Mouse (Mus musculus): Measurements from ENCODE around the gene Yif1a. TPM values are rescaled to one million over a fixed set of nuclear protein-coding genes. Genes with fewer than 3 reads are reported as not detected.

Yif1a gene
- polyA plus RNA-seq, 1 experiment from 2014 or later, result 129 TPM

- Histone ChIP-seq H3K27me3 (ENCODE audit: insufficient read depth, low read length) (no peaks in the 10 kb centered on the region), H3K36me3 (ENCODE audit: insufficient read depth, low read length) (0 out of 2 replicates have a peak, but pooled peaks cover 24% of the 10 kb centered on the region), H3K9ac (ENCODE audit: low read depth, low read length) (no peak overlapping the region), H3K4me2 (ENCODE audit: low read length) (no peak overlapping the region), H3K4me3 (replicated peaks; ENCODE audit: low read depth, low read length) (no peak overlapping the region), H3K27ac (no peak overlapping the region), H3K9me3 (replicated peaks; ENCODE audit: low read length) (no peaks in the 10 kb centered on the region), H3K4me1 (replicated peaks; ENCODE audit: insufficient read depth, low read length) (peaks cover 12% of the 10 kb centered on the region)
- TF ChIP-seq CTCF (IDR thresholded peaks at IDR 0.05; ENCODE audit: low read depth), result no peak
- 82% methylated on average over 4 of the region's 4 CpGs for WGBS
- no peak for ATAC-seq (replicated peaks; ENCODE audit: low FRiP score, low read depth)
- no peak for DNase-seq (ENCODE audit: low spot score)
These were observed 42.8 kb upstream of the Yif1a start for GRCm38 (mm10) chr19:5045531-5045930.

DNA sequence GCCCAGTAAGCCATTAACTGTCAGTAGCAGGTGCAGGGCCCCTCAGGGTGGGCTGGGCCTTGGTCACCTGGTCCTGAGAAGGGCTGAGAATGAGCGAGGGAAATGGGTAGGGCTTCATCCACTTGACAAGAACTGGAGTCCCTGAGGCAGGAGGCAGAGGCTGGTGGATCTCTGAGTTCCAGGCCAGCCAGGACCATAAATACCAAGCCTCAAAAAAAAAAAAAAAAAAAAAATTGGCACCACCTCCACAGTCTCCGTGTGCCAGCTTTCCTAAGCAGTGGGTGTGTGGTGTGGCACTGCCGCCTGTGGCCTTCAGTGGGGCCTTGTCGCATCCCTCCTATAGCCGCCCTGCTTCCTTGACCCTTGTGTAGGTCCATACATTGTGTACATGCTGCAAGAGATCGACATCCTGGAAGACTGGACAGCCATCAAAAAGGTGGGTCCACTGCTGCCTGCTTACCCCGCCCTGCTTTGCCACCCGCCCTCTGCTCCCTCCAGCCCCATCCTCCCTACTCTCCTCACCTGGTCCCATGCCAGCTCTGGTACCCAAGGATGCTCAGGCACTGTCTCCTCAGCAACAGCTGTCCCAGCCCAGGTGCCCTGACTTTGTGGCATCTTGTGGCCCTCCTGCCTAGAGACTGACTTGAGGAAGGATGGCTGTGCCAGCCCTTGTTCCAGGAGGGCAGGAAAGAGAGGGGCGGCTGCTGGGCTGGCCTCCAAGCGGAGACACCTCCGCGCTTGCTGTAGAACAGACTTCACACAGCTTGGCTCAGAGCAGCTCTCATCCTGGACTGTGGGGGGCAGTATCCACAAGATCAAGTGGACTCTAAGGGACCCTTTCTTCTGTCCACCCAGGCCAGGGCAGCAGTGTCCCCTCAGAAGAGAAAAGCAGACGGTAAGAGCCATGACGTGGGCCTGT, 39.9 kb upstream of the Yif1a start:
- Histone ChIP-seq H3K27me3 (ENCODE audit: insufficient read depth, low read length) (no peaks in the 10 kb centered on the region), H3K27ac (no peak overlapping the region), H3K9me3 (replicated peaks; ENCODE audit: low read length) (no peaks in the 10 kb centered on the region), H3K4me3 (replicated peaks; ENCODE audit: low read depth, low read length) (no peak overlapping the region), H3K36me3 (ENCODE audit: insufficient read depth, low read length) (0 out of 2 replicates have a peak, but pooled peaks cover 24% of the 10 kb centered on the region), H3K4me2 (ENCODE audit: low read length) (no peak overlapping the region), H3K4me1 (replicated peaks; ENCODE audit: insufficient read depth, low read length) (peaks cover 16% of the 10 kb centered on the region), H3K9ac (ENCODE audit: low read depth, low read length) (no peak overlapping the region)
- 0 out of 2 replicates have a peak, but pooled peaks have one; percentile 14 for TF ChIP-seq CTCF (IDR thresholded peaks at IDR 0.05; ENCODE audit: low read depth)
- 84% methylated on average over 14 of the region's 14 CpGs for WGBS
- DNase-seq (ENCODE audit: low spot score), result no peak
- ATAC-seq (replicated peaks; ENCODE audit: low FRiP score, low read depth), result no peak

- Histone ChIP-seq H3K4me2 (ENCODE audit: low read length) (no peak overlapping the region), H3K27me3 (ENCODE audit: insufficient read depth, low read length) (no peaks in the 10 kb centered on the region), H3K9me3 (replicated peaks; ENCODE audit: low read length) (no peaks in the 10 kb centered on the region), H3K36me3 (ENCODE audit: insufficient read depth, low read length) (0 out of 2 replicates have a peak, but pooled peaks cover 22% of the 10 kb centered on the region), H3K27ac (no peak overlapping the region), H3K9ac (ENCODE audit: low read depth, low read length) (no peak overlapping the region), H3K4me3 (replicated peaks; ENCODE audit: low read depth, low read length) (no peak overlapping the region), H3K4me1 (replicated peaks; ENCODE audit: insufficient read depth, low read length) (peaks cover 16% of the 10 kb centered on the region)
- no peak for TF ChIP-seq CTCF (IDR thresholded peaks at IDR 0.05; ENCODE audit: low read depth)
- no peak for DNase-seq (ENCODE audit: low spot score)
- ATAC-seq (replicated peaks; ENCODE audit: low FRiP score, low read depth), result no peak
- WGBS, result 79% methylated on average over 6 of the region's 6 CpGs
These were observed 39.0 kb upstream of the Yif1a start for GRCm38 (mm10) chr19:5049325-5049724.

GRCm38 (mm10) chr19:5050047-5050905, 38.1 kb upstream of the Yif1a start, which contains the start of gene Rin1:
Gene Rin1 (plus strand): TSS chr19:5050481.
- H3K4me1 ChIP-seq (replicated peaks; ENCODE audit: insufficient read depth, low read length), result peaks cover 16% of the 10 kb centered on the region
- peak; percentile 75 for TF ChIP-seq CTCF (IDR thresholded peaks at IDR 0.05; ENCODE audit: low read depth)
- H3K27ac ChIP-seq, result no peak within 1 kb of the TSS; the same call in 1 of the 2 replicates
- H3K27me3 ChIP-seq (ENCODE audit: insufficient read depth, low read length), result no peaks in the 10 kb centered on the region
- ATAC-seq (replicated peaks; ENCODE audit: low FRiP score, low read depth) (peak; percentile 62), DNase-seq (ENCODE audit: low spot score) (peak; percentile 81)
- H3K4me3 ChIP-seq (replicated peaks; ENCODE audit: low read depth, low read length), result peak within 1 kb of the TSS; percentile 22
- peak within 1 kb of the TSS; percentile 35; the same call in 1 of the 2 replicates for H3K9ac ChIP-seq (ENCODE audit: low read depth, low read length)
- peak within 1 kb of the TSS; percentile 54 for H3K4me2 ChIP-seq (ENCODE audit: low read length)
- 0 out of 2 replicates have a peak, but pooled peaks cover 22% of the 10 kb centered on the region for H3K36me3 ChIP-seq (ENCODE audit: insufficient read depth, low read length)
- WGBS, result 12% methylated on average over 14 of the region's 14 CpGs
- no peaks in the 10 kb centered on the region for H3K9me3 ChIP-seq (replicated peaks; ENCODE audit: low read length)

DNA sequence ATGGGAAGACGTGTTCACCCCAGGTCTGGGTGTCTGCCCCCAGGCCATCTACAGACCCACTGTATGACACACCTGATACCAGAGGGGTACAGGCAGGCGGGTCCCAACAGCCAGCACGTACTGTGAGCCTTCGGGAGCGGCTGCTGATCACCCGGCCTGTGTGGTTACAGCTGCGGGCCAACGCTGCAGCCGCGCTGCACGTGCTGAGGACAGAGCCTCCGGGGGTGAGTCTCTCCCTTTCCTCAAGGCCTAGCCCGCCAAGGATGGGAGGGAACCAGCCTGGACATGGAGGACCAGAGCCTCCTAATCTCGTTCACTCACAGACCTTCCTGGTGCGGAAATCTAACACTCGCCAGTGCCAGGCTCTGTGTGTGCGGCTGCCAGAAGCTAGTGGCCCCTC, 37.3 kb upstream of the Yif1a start:
- no peak for TF ChIP-seq CTCF (IDR thresholded peaks at IDR 0.05; ENCODE audit: low read depth)
- Histone ChIP-seq H3K9ac (ENCODE audit: low read depth, low read length) (peak overlapping the region; percentile 35; the same call in 1 of the 2 replicates), H3K27me3 (ENCODE audit: insufficient read depth, low read length) (no peaks in the 10 kb centered on the region), H3K4me3 (replicated peaks; ENCODE audit: low read depth, low read length) (peak overlapping the region; percentile 22; the same call in 1 of the 2 replicates), H3K4me2 (ENCODE audit: low read length) (peak overlapping the region; percentile 54), H3K4me1 (replicated peaks; ENCODE audit: insufficient read depth, low read length) (peaks cover 16% of the 10 kb centered on the region), H3K27ac (no peak overlapping the region; the same call in 1 of the 2 replicates), H3K9me3 (replicated peaks; ENCODE audit: low read length) (no peaks in the 10 kb centered on the region), H3K36me3 (ENCODE audit: insufficient read depth, low read length) (0 out of 2 replicates have a peak, but pooled peaks cover 20% of the 10 kb centered on the region)
- DNase-seq (ENCODE audit: low spot score) (peak; percentile 36), ATAC-seq (replicated peaks; ENCODE audit: low FRiP score, low read depth) (peak; percentile 18; the same call in 1 of the 2 replicates)
- WGBS, result 10% methylated on average over 17 of the region's 17 CpGs
